Mouse (Mus musculus): ENCODE measurements around the gene Ifna7.
"Not testable (repeated sequence)": the region's sequence is repeated elsewhere in the genome, so short reads cannot be mapped to it uniquely, and the experiment has no call there.

Ifna7 gene

GRCm38 (mm10) chr4:88815928-88816327, at the start of gene Ifna7:
TSS of gene Ifna7 (plus strand) at chr4:88816228.
- no peak for DNase-seq (ENCODE audit: low read depth, low spot score)

GRCm38 (mm10) chr4:88773534-88773933, 42.5 kb upstream of the Ifna7 start, which contains the start of gene Gm13290:
TSS of gene Gm13290 (plus strand) at chr4:88773834.
- not testable (repeated sequence) for DNase-seq (ENCODE audit: low read depth, low spot score)

GRCm38 (mm10) chr4:88776622-88777021, 39.4 kb upstream of the Ifna7 start, which contains the start of gene Gm13289:
TSS of gene Gm13289 (plus strand) at chr4:88776922.
- DNase-seq (ENCODE audit: low read depth, low spot score) = not testable (repeated sequence)

GRCm38 (mm10) chr4:88779550-88779949, 36.5 kb upstream of the Ifna7 start, which contains the start of gene Gm13272:
TSS of gene Gm13272 (plus strand) at chr4:88779850.
- not testable (repeated sequence) for DNase-seq (ENCODE audit: low read depth, low spot score)

GRCm38 (mm10) chr4:88780320-88780719, 35.7 kb upstream of the Ifna7 start:
- DNase-seq (ENCODE audit: low read depth, low spot score) = not testable (repeated sequence)

GRCm38 (mm10) chr4:88781831-88782230, 34.2 kb upstream of the Ifna7 start, which contains the start of gene Ifnz:
TSS of gene Ifnz (plus strand) at chr4:88782131.
- not testable (repeated sequence) for DNase-seq (ENCODE audit: low read depth, low spot score)

GRCm38 (mm10) chr4:88782335-88782734, 33.7 kb upstream of the Ifna7 start:
- not testable (repeated sequence) for DNase-seq (ENCODE audit: low read depth, low spot score)

GRCm38 (mm10) chr4:88785409-88785808, 30.6 kb upstream of the Ifna7 start, which contains the start of gene Gm13276:
TSS of gene Gm13276 (plus strand) at chr4:88785709.
- DNase-seq (ENCODE audit: low read depth, low spot score) = not testable (repeated sequence)

- DNase-seq (ENCODE audit: low read depth, low spot score) = not testable (repeated sequence)
Observed at GRCm38 (mm10) chr4:88788402-88788801, 27.6 kb upstream of the Ifna7 start, which contains the start of gene Gm13277. TSS of gene Gm13277 (plus strand) at chr4:88788632.

- DNase-seq (ENCODE audit: low read depth, low spot score) = not testable (repeated sequence)
Observed at GRCm38 (mm10) chr4:88791250-88791649, 24.8 kb upstream of the Ifna7 start, which contains the start of gene Gm13278. TSS of gene Gm13278 (plus strand) at chr4:88791550.

GRCm38 (mm10) chr4:88793936-88794675, 21.9 kb upstream of the Ifna7 start, which contains the start of gene Gm13275:
TSS of gene Gm13275 (plus strand) at chr4:88794487.
- DNase-seq (ENCODE audit: low read depth, low spot score) = not testable (repeated sequence)

GRCm38 (mm10) chr4:88797097-88797496, 18.9 kb upstream of the Ifna7 start, which contains the start of gene Gm13279:
TSS of gene Gm13279 (plus strand) at chr4:88797397.
- DNase-seq (ENCODE audit: low read depth, low spot score) = not testable (repeated sequence)

GRCm38 (mm10) chr4:88799365-88799764, 16.7 kb upstream of the Ifna7 start, which contains the start of gene Gm13285:
TSS of gene Gm13285 (plus strand) at chr4:88799665.
- not testable (repeated sequence) for DNase-seq (ENCODE audit: low read depth, low spot score)

GRCm38 (mm10) chr4:88802954-88803353, 13.1 kb upstream of the Ifna7 start, which contains the start of gene Gm13287:
TSS of gene Gm13287 (plus strand) at chr4:88803254.
- not testable (repeated sequence) for DNase-seq (ENCODE audit: low read depth, low spot score)

- not testable (repeated sequence) for DNase-seq (ENCODE audit: low read depth, low spot score)
Observed at GRCm38 (mm10) chr4:88805231-88805630, 10.8 kb upstream of the Ifna7 start, which contains the start of gene Gm13288. TSS of gene Gm13288 (plus strand) at chr4:88805531.

- DNase-seq (ENCODE audit: low read depth, low spot score) = not testable (repeated sequence)
Observed at GRCm38 (mm10) chr4:88805761-88806160, 10.3 kb upstream of the Ifna7 start.

- no peak for DNase-seq (ENCODE audit: low read depth, low spot score)
Observed at GRCm38 (mm10) chr4:88819659-88820058, 3.6 kb downstream of the Ifna7 start, which contains the start of gene Ifna11. TSS of gene Ifna11 (plus strand) at chr4:88819959.

GRCm38 (mm10) chr4:88822995-88823394, 7.0 kb downstream of the Ifna7 start:
- no peak for DNase-seq (ENCODE audit: low read depth, low spot score)

- not testable (repeated sequence) for DNase-seq (ENCODE audit: low read depth, low spot score)
Observed at GRCm38 (mm10) chr4:88827116-88827515, 11.1 kb downstream of the Ifna7 start, which contains the start of gene Ifna6. TSS of gene Ifna6 (plus strand) at chr4:88827416.

GRCm38 (mm10) chr4:88830523-88830922, 14.5 kb downstream of the Ifna7 start:
- no peak for DNase-seq (ENCODE audit: low read depth, low spot score)

GRCm38 (mm10) chr4:88835225-88835624, 19.2 kb downstream of the Ifna7 start, which contains the start of gene Ifna5:
TSS of gene Ifna5 (plus strand) at chr4:88835525.
- not testable (repeated sequence) for DNase-seq (ENCODE audit: low read depth, low spot score)

GRCm38 (mm10) chr4:88838828-88839227, 22.8 kb downstream of the Ifna7 start:
- DNase-seq (ENCODE audit: low read depth, low spot score) = no peak
